Mouse (Mus musculus) heart, adult 11 months (tissue): ENCODE data around the gene Gab1.
A peak's percentile ranks its signal among the peaks of the same experiment; 100 is the strongest.

Source experiments
- DNase-seq: peaks from one replicate; pipeline ENCODE4 v3.0.0; 2022

Gab1 gene

GRCm38 (mm10) chr8:80880196-80881106 is at the start of gene Gab1:
Gene Gab1, minus strand, starts transcription at chr8:80880519.
- DNase-seq = peak; percentile 100

- no peak for DNase-seq
Measured at GRCm38 (mm10) chr8:80928770-80929169, 48.5 kb upstream of the Gab1 start.

- no peak for DNase-seq
Measured at GRCm38 (mm10) chr8:80923794-80924316, 43.5 kb upstream of the Gab1 start.

- peak; percentile 98 for DNase-seq
Measured at GRCm38 (mm10) chr8:80922642-80923041, 42.3 kb upstream of the Gab1 start.

- DNase-seq = no peak
Measured at GRCm38 (mm10) chr8:80919130-80919529, 38.8 kb upstream of the Gab1 start.

GRCm38 (mm10) chr8:80918531-80918930 is 38.2 kb upstream of the Gab1 start:
- no peak for DNase-seq

- DNase-seq = peak; percentile 96
Measured at GRCm38 (mm10) chr8:80916463-80917235, 36.3 kb upstream of the Gab1 start.

- DNase-seq = peak; percentile 95
Measured at GRCm38 (mm10) chr8:80913016-80913748, 32.9 kb upstream of the Gab1 start.

GRCm38 (mm10) chr8:80911400-80911799 is 31.1 kb upstream of the Gab1 start:
- no peak for DNase-seq

GRCm38 (mm10) chr8:80908262-80908907 is 28.1 kb upstream of the Gab1 start:
- peak; percentile 94 for DNase-seq

- no peak for DNase-seq
Measured at GRCm38 (mm10) chr8:80902354-80902753, 22.0 kb upstream of the Gab1 start.

- DNase-seq = no peak
Measured at GRCm38 (mm10) chr8:80899364-80899763, 19.0 kb upstream of the Gab1 start.

GRCm38 (mm10) chr8:80896026-80896425 is 15.7 kb upstream of the Gab1 start:
- DNase-seq = no peak

- DNase-seq = peak; percentile 93
Measured at GRCm38 (mm10) chr8:80895397-80895796, 15.1 kb upstream of the Gab1 start.

GRCm38 (mm10) chr8:80894528-80894927 is 14.2 kb upstream of the Gab1 start:
- no peak for DNase-seq

- DNase-seq = peak; percentile 98
Measured at GRCm38 (mm10) chr8:80879426-80880195, 708 bp downstream of the Gab1 start.

GRCm38 (mm10) chr8:80878801-80879425 is 1.4 kb downstream of the Gab1 start:
- peak; percentile 97 for DNase-seq

- DNase-seq = no peak
Measured at GRCm38 (mm10) chr8:80878146-80878545, 2.2 kb downstream of the Gab1 start.

GRCm38 (mm10) chr8:80875537-80875936 is 4.8 kb downstream of the Gab1 start:
- DNase-seq = no peak

GRCm38 (mm10) chr8:80873723-80874427 is 6.4 kb downstream of the Gab1 start:
- DNase-seq = peak; percentile 89
